Mouse (Mus musculus): ENCODE results near the gene Mapk8ip3. TPM values are rescaled to one million over a fixed set of nuclear protein-coding genes. Genes with fewer than 3 reads are reported as not detected.
"Not testable (repeated sequence)": the region's sequence is repeated elsewhere in the genome, so short reads cannot be mapped to it uniquely, and the experiment has no call there.

Mapk8ip3 gene
- total RNA-seq (2021): 10 to 100 TPM; 65.1 to 70.2 TPM

- DNase-seq (ENCODE audit: low spot score): peak; percentile 87
- intact Hi-C loops (cut with DNase I): loop anchor here (2.0 to 5.0 kb wide), 3 partner anchors 20 to 336 kb away; partner anchors contain the start of genes Cramp1l, Ift140 and Ube2i
Observed at GRCm38 (mm10) chr17:24936259-24937237, at the start of gene Mapk8ip3. TSS of gene Mapk8ip3 (minus strand) at chr17:24936977.

GRCm38 (mm10) chr17:24960852-24961715 lies 24.3 kb upstream of the Mapk8ip3 start:
- DNase-seq (ENCODE audit: low spot score): no peak
- intact Hi-C loops (cut with DNase I): no loop called here

GRCm38 (mm10) chr17:24960135-24960851 lies 23.5 kb upstream of the Mapk8ip3 start, which contains the start of gene Jpt2:
TSS of gene Jpt2 (minus strand) at chr17:24960689.
- intact Hi-C loops (cut with DNase I): no loop called here
- DNase-seq (ENCODE audit: low spot score): peak; percentile 97

GRCm38 (mm10) chr17:24959371-24959770 lies 22.6 kb upstream of the Mapk8ip3 start:
- no peak for DNase-seq (ENCODE audit: low spot score)
- intact Hi-C loops (cut with DNase I): no loop called here

- DNase-seq (ENCODE audit: low spot score): no peak
- intact Hi-C loops (cut with DNase I): no loop called here
Observed at GRCm38 (mm10) chr17:24953291-24953690, 16.5 kb upstream of the Mapk8ip3 start.

GRCm38 (mm10) chr17:24950671-24951070 lies 13.9 kb upstream of the Mapk8ip3 start:
- intact Hi-C loops (cut with DNase I): no loop called here
- no peak for DNase-seq (ENCODE audit: low spot score)

GRCm38 (mm10) chr17:24948204-24948603 lies 11.4 kb upstream of the Mapk8ip3 start:
- DNase-seq (ENCODE audit: low spot score): no peak
- intact Hi-C loops (cut with DNase I): loop anchor here (10.0 kb wide), 1 partner anchor 417 kb away; the partner anchor contains the start of genes Tpsb2 and Tpsg1

- DNase-seq (ENCODE audit: low spot score): not testable (repeated sequence)
- intact Hi-C loops (cut with DNase I): loop anchor here (5.0 to 10.0 kb wide), 2 partner anchors 344 to 421 kb away; partner anchors contain the start of genes Tpsb2 and Tpsg1
Observed at GRCm38 (mm10) chr17:24943589-24943988, 6.8 kb upstream of the Mapk8ip3 start.

- no peak for DNase-seq (ENCODE audit: low spot score)
- intact Hi-C loops (cut with DNase I): loop anchor here (5.0 to 10.0 kb wide), 2 partner anchors 344 to 422 kb away; partner anchors contain the start of genes Tpsb2 and Tpsg1
Observed at GRCm38 (mm10) chr17:24943036-24943435, 6.3 kb upstream of the Mapk8ip3 start.

- intact Hi-C loops (cut with DNase I): loop anchor here (5.0 to 10.0 kb wide), 2 partner anchors 345 to 422 kb away; partner anchors contain the start of genes Tpsb2 and Tpsg1
- DNase-seq (ENCODE audit: low spot score): peak; percentile 11
Observed at GRCm38 (mm10) chr17:24942453-24942852, 5.7 kb upstream of the Mapk8ip3 start.

GRCm38 (mm10) chr17:24937266-24937665 lies 489 bp upstream of the Mapk8ip3 start:
- intact Hi-C loops (cut with DNase I): loop anchor here (2.0 to 5.0 kb wide), 3 partner anchors 20 to 335 kb away; partner anchors contain the start of genes Cramp1l, Ift140 and Ube2i
- DNase-seq (ENCODE audit: low spot score): no peak

GRCm38 (mm10) chr17:24935666-24936065 lies 1.1 kb downstream of the Mapk8ip3 start:
- intact Hi-C loops (cut with DNase I): loop anchor here (1.0 to 5.0 kb wide), 4 partner anchors 21 to 337 kb away; partner anchors contain the start of genes Cramp1l, Ift140, Nme3 and Ube2i
- DNase-seq (ENCODE audit: low spot score): no peak

GRCm38 (mm10) chr17:24934926-24935325 lies 1.9 kb downstream of the Mapk8ip3 start:
- no peak for DNase-seq (ENCODE audit: low spot score)
- intact Hi-C loops (cut with DNase I): loop anchor here (1.0 to 5.0 kb wide), 3 partner anchors 39 to 337 kb away; partner anchors contain the start of genes Cramp1l, Ift140, Nme3 and Ube2i

GRCm38 (mm10) chr17:24933163-24933562 lies 3.6 kb downstream of the Mapk8ip3 start:
- intact Hi-C loops (cut with DNase I): no loop called here

GRCm38 (mm10) chr17:24932431-24932830 lies 4.3 kb downstream of the Mapk8ip3 start:
- intact Hi-C loops (cut with DNase I): no loop called here
- DNase-seq (ENCODE audit: low spot score): no peak

More at GRCm38 (mm10) chr17:24933163-24933562, 3.6 kb downstream of the Mapk8ip3 start:
- DNase-seq (ENCODE audit: low spot score): no peak

GRCm38 (mm10) chr17:24929506-24929905 lies 7.3 kb downstream of the Mapk8ip3 start:
- intact Hi-C loops (cut with DNase I): no loop called here
- no peak for DNase-seq (ENCODE audit: low spot score)

GRCm38 (mm10) chr17:24923246-24923645 lies 13.5 kb downstream of the Mapk8ip3 start:
- no peak for DNase-seq (ENCODE audit: low spot score)

GRCm38 (mm10) chr17:24913984-24914383 lies 22.8 kb downstream of the Mapk8ip3 start:
- intact Hi-C loops (cut with DNase I): no loop called here
- DNase-seq (ENCODE audit: low spot score): no peak

More at GRCm38 (mm10) chr17:24923246-24923645, 13.5 kb downstream of the Mapk8ip3 start:
- intact Hi-C loops (cut with DNase I): no loop called here

GRCm38 (mm10) chr17:24907591-24907990 lies 29.2 kb downstream of the Mapk8ip3 start:
- intact Hi-C loops (cut with DNase I): no loop called here
- DNase-seq (ENCODE audit: low spot score): no peak

Data from heart, postnatal 25 days (tissue).